Mouse (Mus musculus): ENCODE measurements around the gene Wdr49.

The Wdr49 gene

DNA sequence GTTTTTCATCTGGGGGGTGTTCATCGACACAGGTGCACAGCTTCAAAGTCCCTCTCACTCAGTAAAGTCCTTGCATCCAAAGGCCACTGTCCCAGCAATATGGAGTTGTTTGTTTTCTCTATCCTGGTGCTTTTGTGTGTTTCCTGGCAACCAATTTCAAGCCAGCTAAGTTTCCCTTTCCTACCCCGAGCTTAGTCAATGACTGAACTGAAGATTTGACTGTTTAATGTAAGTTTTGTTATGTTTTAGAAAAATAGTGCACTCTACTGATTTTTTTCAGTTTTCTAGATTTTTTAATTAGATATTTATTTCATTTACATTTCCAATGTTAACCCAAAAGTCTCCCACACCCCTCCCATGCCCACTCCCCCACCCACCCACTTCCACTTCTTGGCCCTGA is at the start of gene Wdr49:
Gene Wdr49 (minus strand): TSS at position 101 of the 400 bp plus-strand sequence.
- DNase-seq (ENCODE audit: low spot score in 2 of 2): no peak

DNA sequence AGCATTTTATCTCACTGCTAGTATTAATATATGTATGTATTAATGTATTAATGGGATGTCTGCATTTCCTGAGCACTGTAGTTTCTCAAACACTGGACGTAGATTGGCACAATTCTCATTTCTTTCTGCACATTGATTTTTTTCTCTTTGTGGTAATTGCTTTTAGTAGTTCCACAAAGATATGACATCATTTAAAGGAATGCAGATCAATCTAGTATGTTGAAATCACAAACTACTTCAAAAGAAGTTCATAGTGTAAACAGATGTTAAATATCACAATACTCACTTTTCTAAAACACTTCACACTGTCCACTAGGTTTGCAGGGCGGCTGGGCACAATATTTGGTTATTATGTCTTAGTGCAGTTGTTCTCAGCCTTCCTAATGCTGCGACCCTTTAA is 49.1 kb upstream of the Wdr49 start:
- DNase-seq (ENCODE audit: low spot score in 2 of 2): no peak

- DNase-seq (ENCODE audit: low spot score in 2 of 2): no peak
Observed at GRCm38 (mm10) chr3:75522527-75522926, 40.6 kb upstream of the Wdr49 start.

DNA sequence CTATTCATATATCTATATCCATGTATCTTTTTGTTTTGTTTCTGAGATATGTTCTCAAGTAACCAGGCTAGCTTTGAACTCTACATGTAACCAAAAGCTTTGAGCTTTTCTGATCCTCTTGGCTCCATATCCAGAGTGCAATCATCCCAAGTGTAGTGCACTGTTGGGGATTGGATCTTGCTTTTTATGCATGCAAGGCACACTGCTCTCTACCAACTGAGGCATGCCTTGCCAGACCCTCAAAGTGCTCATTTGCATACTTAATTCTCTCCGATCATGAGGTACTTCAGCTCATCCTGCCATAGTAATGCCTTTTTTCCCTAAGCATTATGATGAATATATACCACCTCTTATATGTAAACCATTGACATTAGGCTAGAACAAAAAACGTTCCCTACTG is 39.4 kb upstream of the Wdr49 start:
- DNase-seq (ENCODE audit: low spot score in 2 of 2): no peak

GRCm38 (mm10) chr3:75517631-75518250 is 35.8 kb upstream of the Wdr49 start:
- peak; percentile 27 to 52 for DNase-seq (ENCODE audit: low spot score in 2 of 2)

DNA sequence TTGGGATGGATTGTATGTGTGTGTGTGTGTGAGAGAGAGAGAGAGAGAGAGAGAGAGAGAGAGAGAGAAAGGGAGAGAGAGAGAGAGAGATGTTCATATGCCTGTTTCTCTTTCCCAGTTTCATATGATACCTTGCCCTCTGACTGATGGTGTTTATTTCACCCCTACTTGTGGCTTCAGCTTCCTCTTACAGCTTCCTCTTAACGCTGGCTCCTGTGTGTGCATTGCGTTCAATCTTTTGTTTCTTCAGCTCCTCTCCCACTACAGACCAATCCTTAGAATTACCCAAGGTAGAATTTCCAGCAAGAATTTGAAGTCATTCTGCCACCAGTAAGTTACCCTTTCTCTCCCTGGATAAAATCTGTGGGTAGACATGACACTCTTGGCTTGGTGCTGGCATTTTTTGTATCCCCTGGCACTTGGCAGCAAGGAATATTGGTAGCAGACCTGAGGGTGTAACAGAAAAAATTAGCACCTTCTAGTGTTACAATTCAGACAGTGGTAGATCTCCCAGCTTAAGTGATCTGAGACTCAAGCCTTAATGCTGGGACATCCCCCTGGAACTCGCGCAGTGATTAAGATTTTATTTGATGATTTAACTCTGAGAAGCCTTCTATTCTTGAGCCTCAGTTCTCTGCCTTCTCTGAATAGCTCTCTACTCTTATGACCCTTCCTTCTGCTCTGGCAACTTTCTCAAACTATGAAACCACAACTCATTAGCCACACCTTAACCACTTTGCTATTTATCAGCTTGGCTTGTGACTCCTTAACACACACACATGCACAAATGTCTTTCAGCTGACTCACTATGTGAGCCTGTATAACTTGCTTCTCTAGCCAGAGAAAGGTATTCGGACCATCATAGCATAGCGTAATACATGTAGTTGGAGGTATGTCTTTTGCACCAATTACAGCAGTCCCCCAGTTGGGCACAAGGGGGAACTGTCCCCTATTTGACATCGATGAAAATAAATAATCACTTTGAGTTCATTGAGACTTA is 17.3 kb upstream of the Wdr49 start:
- no peak for DNase-seq (ENCODE audit: low spot score in 2 of 2)

DNA sequence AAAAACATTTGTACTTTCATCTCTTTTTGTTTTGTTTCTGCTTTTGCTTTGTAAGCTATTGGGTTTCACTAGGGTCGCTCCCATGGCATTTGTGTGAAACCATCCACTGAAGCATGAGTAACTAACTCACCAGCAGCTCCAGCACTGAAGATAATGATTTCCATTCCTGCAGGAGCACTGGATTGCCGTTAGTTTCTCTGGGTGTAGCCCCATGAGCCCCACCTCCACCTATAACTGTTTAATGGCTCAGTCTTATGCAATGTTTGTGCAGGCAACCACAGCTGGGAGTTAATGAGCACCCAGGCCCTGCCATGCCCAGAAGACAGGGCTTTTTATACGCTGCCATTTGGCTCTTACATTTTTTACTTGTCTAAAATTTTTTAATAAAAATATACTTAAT is 11.0 kb upstream of the Wdr49 start:
- DNase-seq (ENCODE audit: low spot score in 2 of 2): no peak

GRCm38 (mm10) chr3:75475106-75475505 is 6.8 kb downstream of the Wdr49 start:
- DNase-seq (ENCODE audit: low spot score in 2 of 2): no peak

- no peak for DNase-seq (ENCODE audit: low spot score in 2 of 2)
Observed at GRCm38 (mm10) chr3:75474657-75475056, 7.3 kb downstream of the Wdr49 start.

DNA sequence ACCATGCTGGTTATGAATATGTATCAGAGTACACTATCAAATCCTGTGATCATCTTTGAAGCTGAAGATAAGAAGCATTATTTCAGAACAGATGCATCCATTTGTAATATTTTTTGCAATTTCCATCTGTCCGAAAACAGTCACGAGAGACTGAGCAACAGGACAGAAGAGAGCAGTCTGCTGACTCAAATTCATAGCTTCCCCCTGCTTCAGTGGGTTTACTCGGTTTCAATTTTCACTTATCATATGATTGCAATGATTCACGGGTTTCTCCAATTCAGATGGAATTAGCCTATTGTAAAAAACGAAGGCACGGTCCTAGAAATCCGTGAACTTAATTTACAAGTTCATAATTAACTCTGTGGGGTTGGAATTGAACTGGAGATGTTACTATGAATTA is 13.8 kb downstream of the Wdr49 start:
- DNase-seq (ENCODE audit: low spot score in 2 of 2): no peak

DNA sequence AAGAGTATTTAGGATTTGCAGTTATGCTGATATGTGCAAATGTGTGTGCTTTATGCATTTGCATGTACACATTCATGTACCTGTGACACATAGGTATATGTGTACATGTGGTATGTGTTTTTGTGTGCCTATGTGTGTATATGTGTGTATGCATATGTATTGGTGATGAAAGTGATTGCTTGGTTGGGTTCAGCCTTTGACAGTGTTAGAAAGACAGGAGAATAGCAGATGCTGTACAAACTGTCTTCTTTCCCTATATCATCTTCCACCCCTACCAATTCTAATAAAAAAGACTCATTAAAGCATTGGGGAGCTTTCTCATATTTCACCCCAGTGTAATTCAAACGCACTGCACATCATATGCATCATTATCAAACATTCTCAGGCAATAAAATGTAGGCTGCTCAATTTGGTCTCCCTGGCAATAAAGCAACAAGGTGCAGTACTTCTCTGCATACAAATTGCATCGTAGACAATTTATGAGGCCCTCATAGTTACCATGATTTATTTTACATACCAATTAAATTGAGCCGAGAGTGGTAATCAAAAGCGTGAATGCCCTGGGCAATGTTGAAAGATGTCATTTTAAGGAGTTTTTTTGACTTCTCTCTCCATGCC is 51.3 kb downstream of the Wdr49 start:
- DNase-seq (ENCODE audit: low spot score in 2 of 2): no peak

GRCm38 (mm10) chr3:75395918-75396317 is 86.0 kb downstream of the Wdr49 start:
- no peak for DNase-seq (ENCODE audit: low spot score in 2 of 2)

- peak; percentile 47 to 58 for DNase-seq (ENCODE audit: low spot score in 2 of 2)
Observed at GRCm38 (mm10) chr3:75395121-75395895, 86.6 kb downstream of the Wdr49 start.

GRCm38 (mm10) chr3:75394487-75394886 is 87.5 kb downstream of the Wdr49 start:
- DNase-seq (ENCODE audit: low spot score in 2 of 2): no peak

DNA sequence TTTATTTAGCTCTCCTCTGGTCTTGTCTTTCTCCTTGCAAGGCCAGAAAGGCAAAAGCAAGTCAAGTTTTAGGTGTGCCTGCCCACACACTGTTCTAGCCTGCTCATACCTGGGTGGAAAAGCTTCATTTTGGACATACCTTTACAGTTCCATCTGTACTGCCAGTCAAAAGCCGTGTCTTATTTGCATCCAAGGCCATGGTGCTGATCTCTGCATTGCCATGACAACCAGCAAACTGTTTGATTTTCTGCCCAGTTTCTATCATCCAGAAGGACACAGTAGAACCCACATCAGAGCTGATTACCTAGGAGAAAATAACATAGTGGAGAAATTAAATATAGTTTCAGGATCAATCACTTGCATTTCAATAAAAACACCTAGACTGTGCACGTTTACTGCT is 100.2 kb downstream of the Wdr49 start:
- DNase-seq (ENCODE audit: low spot score in 2 of 2): peak in 1 of 2 experiments; percentile 41

DNA sequence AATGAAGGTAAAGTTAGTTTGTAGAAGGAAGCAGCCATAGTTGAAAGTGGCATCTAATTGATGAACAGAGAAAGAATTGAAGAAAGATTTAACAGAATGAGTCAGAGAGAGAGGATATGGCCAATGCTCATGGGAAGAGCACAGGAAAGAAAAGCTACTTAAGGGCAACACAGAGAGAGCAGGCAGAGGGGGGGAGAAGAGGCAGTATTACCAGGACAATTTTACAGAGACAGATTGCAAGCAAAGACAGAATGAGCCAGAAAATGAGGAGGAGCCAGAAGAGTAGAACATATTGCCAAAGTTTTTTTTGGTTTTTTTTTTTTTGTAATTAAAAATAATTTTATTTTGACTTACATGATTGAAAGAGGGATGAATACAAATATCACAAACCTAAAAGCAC is 128.0 kb downstream of the Wdr49 start:
- DNase-seq (ENCODE audit: low spot score in 2 of 2): no peak

DNA sequence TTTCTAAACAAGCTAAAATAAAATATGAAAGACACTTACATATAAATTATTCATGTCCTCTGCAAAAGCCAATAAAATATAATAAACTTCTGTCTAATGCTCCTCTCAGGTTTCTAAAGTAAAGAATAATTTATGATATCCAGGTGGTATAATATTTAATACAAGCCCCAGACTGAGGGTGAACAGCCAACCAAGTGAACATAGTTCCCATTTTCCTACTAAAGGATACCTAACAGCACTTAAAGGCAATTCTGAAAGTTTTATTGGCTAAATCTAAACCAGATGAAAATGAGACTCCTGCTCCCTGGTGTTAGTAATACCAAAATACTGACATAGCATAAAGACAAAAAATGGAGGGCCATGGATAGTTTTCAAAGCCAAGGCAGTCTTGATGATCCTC is 144.8 kb downstream of the Wdr49 start:
- DNase-seq (ENCODE audit: low spot score in 2 of 2): no peak

GRCm38 (mm10) chr3:75320999-75321398 is 161.0 kb downstream of the Wdr49 start:
- no peak for DNase-seq (ENCODE audit: low spot score in 2 of 2)

DNA sequence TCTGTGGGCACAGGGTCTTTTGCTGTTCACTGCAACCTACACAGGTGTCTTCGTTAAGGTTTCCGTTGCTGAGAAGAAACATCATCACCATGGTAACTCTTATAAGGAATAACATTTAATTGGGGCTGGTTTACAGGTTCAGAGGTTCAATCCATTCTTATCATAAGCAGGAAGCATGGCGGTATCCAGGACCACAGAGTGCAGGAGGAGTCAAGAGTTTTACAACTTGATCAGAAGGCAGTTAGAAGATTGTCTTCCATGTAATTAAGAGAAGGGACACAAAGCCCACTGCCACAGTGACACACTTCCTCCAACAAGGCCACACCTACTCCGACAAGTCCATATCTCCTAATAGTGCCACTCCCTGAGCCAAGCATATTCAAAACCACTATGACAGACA is 173.1 kb downstream of the Wdr49 start:
- no peak for DNase-seq (ENCODE audit: low spot score in 2 of 2)

GRCm38 (mm10) chr3:75308228-75308627 is 173.7 kb downstream of the Wdr49 start:
- DNase-seq (ENCODE audit: low spot score in 2 of 2): no peak

- DNase-seq (ENCODE audit: low spot score in 2 of 2): no peak
Observed at GRCm38 (mm10) chr3:75305584-75305983, 176.4 kb downstream of the Wdr49 start.

- DNase-seq (ENCODE audit: low spot score in 2 of 2): no peak
Observed at GRCm38 (mm10) chr3:75304621-75305020, 177.3 kb downstream of the Wdr49 start.

All from right cerebral cortex, postnatal 10 days (tissue).